Mouse (Mus musculus) stomach, embryonic 14.5 days (tissue): ENCODE data around the gene Rpgrip1l. TPM values are rescaled to one million over a fixed set of nuclear protein-coding genes. Genes with fewer than 3 reads are reported as not detected.

Experiments
- ATAC-seq: fragments of 200-750 bp; cut with Nextera tagmentation; 2 replicates; pipeline ENCODE4 v1.8.0; 2017; ENCODE audit warnings: low read depth, moderate TSS enrichment; ENCODE audit not compliant: insufficient number of reproducible peaks, insufficient read depth, low FRiP score
- H3K27ac ChIP-seq: fragments of 300-500 bp; sonication (generic); 2 replicates; pipeline ENCODE4 v1.5.1; 2014; ENCODE audit warnings: mild to moderate bottlenecking, low read length, moderate library complexity, mixed read lengths
- H3K27me3 ChIP-seq: fragments of 300-500 bp; sonication (generic); 2 replicates; pipeline ENCODE4 v1.6.1; 2014; ENCODE audit warnings: low read length, control low read depth, mixed read lengths; ENCODE audit not compliant: control insufficient read depth, insufficient read depth
- H3K36me3 ChIP-seq: fragments of 300-500 bp; sonication (generic); 2 replicates; pipeline ENCODE4 v1.6.1; 2014; ENCODE audit warnings: mild to moderate bottlenecking, control low read depth, low read length, moderate library complexity, mixed read lengths; ENCODE audit not compliant: control insufficient read depth, insufficient read depth
- H3K4me1 ChIP-seq: fragments of 300-500 bp; sonication (generic); 2 replicates; pipeline ENCODE4 v1.6.1; 2014; ENCODE audit warnings: low read length, control low read depth, mixed read lengths; ENCODE audit not compliant: control insufficient read depth, insufficient read depth
- H3K4me2 ChIP-seq: fragments of 300-500 bp; sonication (generic); replicated peaks from 2 replicates; pipeline ENCODE4 v1.6.1; 2014; ENCODE audit warnings: low read depth, low read length, control low read depth
- H3K4me3 ChIP-seq: fragments of 300-500 bp; sonication (generic); 2 replicates; pipeline ENCODE4 v1.5.1; 2014; ENCODE audit warnings: low read depth, low read length, control low read depth
- H3K9ac ChIP-seq: fragments of 300-500 bp; sonication (generic); replicated peaks from 2 replicates; pipeline ENCODE4 v1.6.1; 2014; ENCODE audit warnings: low read depth, mild to moderate bottlenecking, control low read depth, low read length, moderate library complexity, mixed read lengths
- H3K9me3 ChIP-seq: fragments of 300-500 bp; sonication (generic); 2 replicates; pipeline ENCODE4 v1.6.1; 2016; ENCODE audit warnings: low read depth, low read length, control low read depth; ENCODE audit not compliant: control insufficient read depth
- WGBS: fragments of 180-500 bp; shearing (Covaris S2); extraction: QIAGEN DNeasy Blood & Tissue Kit; methylation state at CpG from one replicate; pipeline ENCODE4 v1.1.7; 2014; 5-methylcytosine and 5-hydroxymethylcytosine counted together
- polyA plus RNA-seq: library from polyadenylated mRNA; unstranded; fragments of >200 nt; fragmentation: Nextera tagmentation; extraction: Ambion mirVana; gene quantifications from 2 replicates; pipeline ENCODE4 v1.2.1, GENCODE M21; 2014

The Rpgrip1l gene
- 9.5 and 14.4 TPM in 2 replicates for polyA plus RNA-seq

DNA sequence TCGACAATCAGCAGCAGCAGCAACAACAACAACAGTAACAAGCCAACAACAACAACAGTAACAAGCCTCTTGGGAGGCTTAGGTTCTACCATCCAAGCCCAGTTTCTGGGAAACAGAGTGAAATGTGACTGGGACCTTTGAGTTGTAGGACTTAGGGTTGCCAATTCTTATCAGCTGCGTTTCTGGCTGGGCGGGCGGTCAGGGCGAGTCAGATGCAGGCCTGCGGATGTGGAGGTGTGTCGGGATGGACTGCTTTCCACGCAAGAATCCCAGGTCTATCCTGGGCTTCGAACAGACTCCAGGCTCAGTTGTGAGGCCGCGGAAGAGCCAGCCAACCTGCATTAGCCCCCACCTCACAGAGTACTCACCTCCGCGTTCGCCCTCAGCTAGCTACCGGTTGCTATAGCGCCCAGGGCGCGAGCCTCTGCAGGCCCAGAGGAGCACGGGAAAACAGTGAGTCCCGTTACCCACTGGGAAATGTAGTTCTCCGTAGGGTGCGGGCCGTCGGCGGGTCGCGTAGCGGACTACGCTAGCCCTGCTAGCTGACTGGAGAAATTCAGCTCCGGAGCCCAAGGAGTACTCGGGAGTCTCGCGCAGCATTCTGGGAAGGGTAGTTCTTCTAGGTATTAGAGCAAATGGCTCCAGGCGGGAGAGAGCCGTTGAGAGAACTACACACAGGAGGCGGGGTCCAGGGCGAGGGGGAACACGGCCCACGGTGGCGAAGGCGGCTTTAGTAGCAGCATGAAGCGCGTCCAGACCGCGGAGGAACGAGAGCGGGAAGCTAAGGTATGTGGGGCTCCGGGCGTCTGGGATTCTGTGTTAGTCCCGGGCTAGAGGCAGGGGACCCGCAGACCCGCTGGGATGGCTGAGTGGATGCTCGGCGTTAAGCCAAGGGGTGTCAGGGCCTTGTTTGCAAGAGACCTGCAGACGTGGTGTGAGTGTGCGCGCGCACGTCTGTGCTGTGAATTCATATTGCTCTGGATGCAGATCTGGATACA lies at the start of gene Rpgrip1l, which contains the start of gene Fto:
TSS of gene Rpgrip1l (minus strand) at position 428 of the 998 bp plus-strand sequence.
TSS of gene Fto (plus strand) at position 691 of the 998 bp plus-strand sequence.
- H3K9ac ChIP-seq: peak within 1 kb of the TSS; percentile 66
- H3K4me2 ChIP-seq: peak within 1 kb of the TSS; percentile 91
- no peaks in the 10 kb centered on the region for H3K36me3 ChIP-seq
- peaks cover 6% of the 10 kb centered on the region for H3K4me1 ChIP-seq
- peak within 1 kb of the TSS; percentile 72 for H3K4me3 ChIP-seq
- no peaks in the 10 kb centered on the region for H3K9me3 ChIP-seq
- H3K27me3 ChIP-seq: no peaks in the 10 kb centered on the region
- ATAC-seq: peak; percentile 99
- 2% methylated on average over 59 of the region's 59 CpGs for WGBS
- peak within 1 kb of the TSS; percentile 69; the same call in 1 of the 2 replicates for H3K27ac ChIP-seq

DNA sequence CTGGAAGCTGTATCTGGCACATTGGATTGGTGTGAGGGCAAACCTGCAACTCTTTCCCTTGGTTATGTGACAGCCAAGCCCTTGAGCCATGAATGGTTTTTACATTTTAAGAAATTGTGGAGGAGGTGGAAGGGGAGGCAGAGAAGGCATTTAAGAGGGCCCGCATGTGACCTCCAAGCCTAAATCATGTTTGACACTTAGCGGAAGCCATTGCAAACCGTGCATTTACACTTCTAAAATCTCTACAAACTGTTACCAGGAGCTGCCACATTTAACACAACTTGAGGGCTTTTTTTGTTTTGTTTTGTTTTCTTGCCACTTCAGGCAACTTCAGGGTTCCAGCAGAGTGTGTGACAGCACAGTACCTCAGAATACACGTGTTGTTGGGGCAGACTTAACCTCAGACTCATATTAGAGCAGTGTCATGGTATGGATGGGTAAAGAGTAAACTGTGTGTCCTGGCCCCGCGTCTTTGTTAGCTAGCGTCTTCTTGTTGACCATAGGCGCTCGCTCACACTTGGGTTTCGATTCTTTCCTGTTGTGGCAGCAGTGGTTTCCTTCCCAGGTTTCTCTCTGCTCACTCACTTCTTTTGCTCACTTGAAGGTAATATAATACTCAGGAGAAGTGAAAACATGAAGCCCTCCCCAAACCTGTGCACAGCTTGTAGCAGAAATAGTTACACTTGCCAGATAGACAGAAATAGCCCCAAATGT lies 47.7 kb upstream of the Rpgrip1l start:
- Histone ChIP-seq H3K27ac (no peak overlapping the region), H3K36me3 (no peaks in the 10 kb centered on the region; the same call in 1 of the 2 replicates), H3K4me2 (no peak overlapping the region), H3K4me3 (no peak overlapping the region), H3K4me1 (0 out of 2 replicates have a peak, but pooled peaks cover 3% of the 10 kb centered on the region), H3K27me3 (no peaks in the 10 kb centered on the region), H3K9me3 (no peaks in the 10 kb centered on the region), H3K9ac (no peak overlapping the region)
- ATAC-seq: no peak
- 79% methylated on average over 10 of the region's 10 CpGs for WGBS

- Histone ChIP-seq H3K9ac (no peak overlapping the region), H3K4me1 (peaks cover 7% of the 10 kb centered on the region; the same call in 1 of the 2 replicates), H3K4me2 (no peak overlapping the region), H3K9me3 (no peaks in the 10 kb centered on the region), H3K27ac (no peak overlapping the region), H3K36me3 (no peaks in the 10 kb centered on the region; the same call in 1 of the 2 replicates), H3K4me3 (no peak overlapping the region), H3K27me3 (no peaks in the 10 kb centered on the region)
- WGBS: 80% methylated on average over 9 of the region's 9 CpGs
- ATAC-seq: no peak
Measured at GRCm38 (mm10) chr8:91359511-91359910, 46.4 kb upstream of the Rpgrip1l start.

- no peak for ATAC-seq
- Histone ChIP-seq H3K4me2 (no peak overlapping the region), H3K27ac (no peak overlapping the region), H3K9me3 (no peaks in the 10 kb centered on the region), H3K36me3 (no peaks in the 10 kb centered on the region; the same call in 1 of the 2 replicates), H3K4me1 (peaks cover 7% of the 10 kb centered on the region; the same call in 1 of the 2 replicates), H3K27me3 (no peaks in the 10 kb centered on the region), H3K9ac (no peak overlapping the region), H3K4me3 (no peak overlapping the region)
- WGBS: 73% methylated on average over 5 of the region's 5 CpGs
Measured at GRCm38 (mm10) chr8:91358016-91358415, 45.0 kb upstream of the Rpgrip1l start.

GRCm38 (mm10) chr8:91357493-91358014 lies 44.5 kb upstream of the Rpgrip1l start:
- no peak for ATAC-seq
- WGBS: 89% methylated on average over 4 of the region's 4 CpGs
- no peaks in the 10 kb centered on the region for H3K27me3 ChIP-seq
- no peak overlapping the region for H3K4me2 ChIP-seq
- H3K9ac ChIP-seq: no peak overlapping the region
- H3K9me3 ChIP-seq: no peaks in the 10 kb centered on the region
- peaks cover 7% of the 10 kb centered on the region; the same call in 1 of the 2 replicates for H3K4me1 ChIP-seq
- no peak overlapping the region for H3K27ac ChIP-seq
- H3K4me3 ChIP-seq: no peak overlapping the region
- H3K36me3 ChIP-seq: no peaks in the 10 kb centered on the region

DNA sequence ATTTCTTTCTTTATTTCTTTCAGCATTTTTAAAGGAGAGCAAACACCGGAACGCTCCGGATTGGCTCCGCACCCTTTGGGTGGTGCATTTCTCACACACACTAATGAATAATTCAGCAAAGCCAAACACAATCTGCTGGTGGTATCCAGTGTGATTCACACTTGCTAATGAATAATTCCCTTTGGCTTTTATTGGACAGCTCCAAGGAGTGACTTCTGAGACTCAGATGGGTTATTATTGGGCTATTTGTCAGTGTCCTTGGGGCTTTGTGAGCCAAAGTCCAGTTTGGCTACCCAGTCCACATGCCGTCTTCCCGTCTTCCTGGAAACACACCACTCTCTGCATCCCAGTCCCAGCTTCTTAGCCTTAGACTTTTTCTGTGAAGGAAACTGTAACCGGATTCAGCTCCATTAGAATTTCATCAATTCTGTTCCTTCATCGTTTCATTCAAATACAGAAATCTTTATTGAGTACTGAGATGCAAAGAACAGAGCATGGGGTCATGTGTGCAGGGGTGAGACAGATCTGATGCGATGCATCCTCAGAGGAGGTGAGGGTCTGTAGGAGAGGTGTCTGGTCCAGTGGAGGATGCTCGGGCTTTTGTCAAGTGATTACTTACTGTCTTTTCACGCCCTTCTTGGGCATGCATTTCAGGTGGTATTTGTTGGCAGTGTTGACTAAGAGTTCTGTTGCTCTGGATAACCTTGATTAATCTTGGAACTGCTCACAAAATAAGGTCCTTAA lies 43.1 kb upstream of the Rpgrip1l start:
- 88% methylated on average over 11 of the region's 11 CpGs for WGBS
- no peak for ATAC-seq
- H3K9ac ChIP-seq: no peak overlapping the region

GRCm38 (mm10) chr8:91355301-91355905 lies 42.3 kb upstream of the Rpgrip1l start:
- Histone ChIP-seq H3K4me2 (no peak overlapping the region), H3K9me3 (no peaks in the 10 kb centered on the region), H3K36me3 (no peaks in the 10 kb centered on the region), H3K9ac (no peak overlapping the region), H3K4me1 (peaks cover 7% of the 10 kb centered on the region; the same call in 1 of the 2 replicates), H3K4me3 (no peak overlapping the region), H3K27ac (no peak overlapping the region), H3K27me3 (no peaks in the 10 kb centered on the region)
- no peak for ATAC-seq
- 42% methylated on average over 10 of the region's 10 CpGs for WGBS

More for the DNA sequence above, 43.1 kb upstream of the Rpgrip1l start:
- H3K4me2 ChIP-seq: no peak overlapping the region
- peaks cover 7% of the 10 kb centered on the region; the same call in 1 of the 2 replicates for H3K4me1 ChIP-seq
- no peak overlapping the region for H3K4me3 ChIP-seq
- H3K27me3 ChIP-seq: no peaks in the 10 kb centered on the region
- H3K9me3 ChIP-seq: no peaks in the 10 kb centered on the region
- H3K36me3 ChIP-seq: no peaks in the 10 kb centered on the region
- H3K27ac ChIP-seq: no peak overlapping the region
